Mouse (Mus musculus) adrenal gland, postnatal 10 days (tissue): ENCODE results near the gene Tmem135. TPM values are rescaled to one million over a fixed set of nuclear protein-coding genes. Genes with fewer than 3 reads are reported as not detected.

Experiments
- DNase-seq: peaks from one replicate; pipeline ENCODE4 v3.0.0; 2021; ENCODE audit warnings: mixed read lengths
- total RNA-seq, 2 experiments: library from RNA; stranded (reverse); gene quantifications; 2 replicates each; pipeline ENCODE4 v1.2.3; 2021

The Tmem135 gene
- total RNA-seq, 2 experiments from 2014 or later = 90.8 to 97.3 TPM

DNA sequence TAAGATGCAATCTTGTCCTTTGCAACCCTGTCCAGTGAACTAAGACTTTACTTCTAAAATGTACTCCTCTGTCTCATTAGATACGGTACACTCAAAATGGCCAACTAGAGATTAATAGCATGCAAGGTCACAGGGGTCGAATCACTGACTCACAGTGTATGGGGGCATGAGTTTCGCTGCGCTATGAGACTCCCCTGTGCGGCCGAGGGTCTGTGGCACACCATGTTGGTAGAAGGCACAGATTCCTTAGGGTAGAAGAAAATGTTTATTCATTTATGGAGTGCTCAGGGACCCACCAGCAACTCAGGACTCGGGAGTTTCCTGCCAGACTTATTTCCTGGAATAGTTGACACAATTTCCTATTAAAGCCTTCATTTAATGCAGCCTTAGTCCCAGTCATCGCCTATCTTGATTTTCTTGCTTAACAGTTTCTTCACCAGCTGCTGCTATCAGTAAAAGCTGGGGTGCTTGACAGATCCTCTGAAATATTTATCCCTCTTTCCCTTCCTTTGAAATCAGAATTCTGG lies 14.2 kb upstream of the Tmem135 start:
- no peak for DNase-seq

DNA sequence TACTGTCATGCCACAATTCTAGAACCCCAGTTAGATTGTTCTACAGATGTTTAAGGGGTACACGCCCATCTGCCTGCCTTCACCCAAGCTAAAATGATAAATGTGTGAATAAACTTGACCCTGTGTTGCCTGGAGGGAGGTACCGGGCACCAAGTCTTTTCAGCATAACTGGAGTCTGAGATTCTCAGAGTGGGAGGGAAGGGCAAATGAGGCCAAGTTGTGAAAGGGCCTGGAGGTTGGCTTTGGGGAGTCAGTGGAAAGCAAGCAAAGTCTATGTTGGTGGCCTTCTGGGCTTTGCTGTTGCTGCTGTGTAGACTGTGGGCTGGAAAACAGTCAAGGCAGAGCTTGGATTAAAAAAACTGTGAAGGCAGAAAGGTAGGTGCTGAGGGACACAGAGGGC lies 13.7 kb upstream of the Tmem135 start:
- peak; percentile 59 for DNase-seq

- DNase-seq = no peak
Observed at GRCm38 (mm10) chr7:89416027-89416426, 12.0 kb upstream of the Tmem135 start.

- no peak for DNase-seq
Observed at GRCm38 (mm10) chr7:89412094-89412493, 8.1 kb upstream of the Tmem135 start.

GRCm38 (mm10) chr7:89411346-89411745 lies 7.3 kb upstream of the Tmem135 start:
- DNase-seq = peak; percentile 36

- no peak for DNase-seq
Observed at GRCm38 (mm10) chr7:89410294-89410693, 6.3 kb upstream of the Tmem135 start.

DNA sequence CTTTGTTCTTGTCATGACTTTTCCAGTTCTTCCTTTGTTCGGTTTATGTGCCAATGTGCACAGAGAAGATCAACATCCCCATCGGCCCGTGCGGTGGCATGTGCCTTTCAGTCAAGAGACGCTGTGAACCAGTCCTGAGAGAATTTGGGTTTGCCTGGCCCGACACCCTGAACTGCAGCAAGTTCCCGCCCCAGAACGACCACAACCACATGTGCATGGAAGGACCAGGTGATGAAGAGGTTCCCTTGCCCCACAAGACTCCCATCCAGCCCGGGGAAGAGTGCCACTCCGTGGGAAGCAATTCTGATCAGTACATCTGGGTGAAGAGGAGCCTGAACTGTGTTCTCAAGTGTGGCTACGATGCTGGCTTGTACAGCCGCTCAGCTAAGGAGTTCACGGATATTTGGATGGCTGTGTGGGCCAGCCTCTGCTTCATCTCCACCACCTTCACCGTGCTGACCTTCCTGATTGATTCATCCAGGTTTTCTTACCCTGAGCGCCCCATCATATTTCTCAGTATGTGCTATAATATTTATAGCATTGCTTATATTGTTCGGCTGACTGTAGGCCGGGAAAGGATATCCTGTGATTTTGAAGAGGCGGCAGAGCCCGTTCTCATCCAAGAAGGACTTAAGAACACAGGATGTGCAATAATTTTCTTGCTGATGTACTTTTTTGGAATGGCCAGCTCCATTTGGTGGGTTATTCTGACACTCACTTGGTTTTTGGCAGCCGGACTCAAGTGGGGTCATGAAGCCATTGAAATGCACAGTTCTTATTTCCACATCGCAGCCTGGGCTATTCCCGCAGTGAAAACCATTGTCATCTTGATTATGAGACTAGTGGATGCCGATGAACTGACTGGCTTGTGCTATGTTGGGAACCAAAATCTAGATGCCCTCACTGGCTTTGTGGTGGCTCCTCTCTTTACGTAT lies 3.3 kb upstream of the Tmem135 start:
- DNase-seq = no peak

- DNase-seq = no peak
Observed at GRCm38 (mm10) chr7:89406011-89406410, 2.0 kb upstream of the Tmem135 start.

DNA sequence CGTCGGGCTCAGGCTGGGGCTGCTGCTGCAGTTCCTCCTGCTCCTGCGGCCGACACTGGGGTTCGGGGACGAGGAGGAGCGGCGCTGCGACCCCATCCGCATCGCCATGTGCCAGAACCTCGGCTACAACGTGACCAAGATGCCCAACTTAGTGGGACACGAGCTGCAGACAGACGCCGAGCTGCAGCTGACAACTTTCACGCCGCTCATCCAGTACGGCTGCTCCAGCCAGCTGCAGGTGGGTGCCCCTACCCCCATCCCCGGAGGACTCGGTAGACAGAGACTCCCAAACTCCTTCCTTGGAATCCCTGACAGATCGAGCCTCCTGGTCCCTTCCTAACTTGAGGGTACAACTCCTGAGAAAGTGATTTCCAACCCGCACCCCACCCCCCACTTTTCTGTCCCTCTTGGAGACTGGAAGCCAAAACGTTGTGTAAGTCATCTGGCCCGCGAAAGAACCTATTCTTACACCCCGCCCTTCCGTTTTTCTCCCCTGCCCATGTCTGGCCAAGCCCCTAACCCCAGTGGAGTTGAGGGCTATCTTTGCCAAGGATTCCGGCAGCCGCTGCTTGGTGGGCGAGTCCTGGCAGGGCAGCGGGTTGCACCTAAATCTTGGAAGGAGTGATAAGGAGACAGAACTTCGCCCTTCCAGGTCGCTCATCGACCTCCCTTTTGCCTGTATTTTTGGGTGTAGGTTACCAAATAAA lies 865 bp upstream of the Tmem135 start:
- peak; percentile 80 for DNase-seq

- DNase-seq = peak; percentile 88
Observed at GRCm38 (mm10) chr7:89403053-89403972, 709 bp downstream of the Tmem135 start.

- no peak for DNase-seq
Observed at GRCm38 (mm10) chr7:89401936-89402335, 2.1 kb downstream of the Tmem135 start.

GRCm38 (mm10) chr7:89401136-89401858 lies 2.7 kb downstream of the Tmem135 start:
- no peak for DNase-seq

DNA sequence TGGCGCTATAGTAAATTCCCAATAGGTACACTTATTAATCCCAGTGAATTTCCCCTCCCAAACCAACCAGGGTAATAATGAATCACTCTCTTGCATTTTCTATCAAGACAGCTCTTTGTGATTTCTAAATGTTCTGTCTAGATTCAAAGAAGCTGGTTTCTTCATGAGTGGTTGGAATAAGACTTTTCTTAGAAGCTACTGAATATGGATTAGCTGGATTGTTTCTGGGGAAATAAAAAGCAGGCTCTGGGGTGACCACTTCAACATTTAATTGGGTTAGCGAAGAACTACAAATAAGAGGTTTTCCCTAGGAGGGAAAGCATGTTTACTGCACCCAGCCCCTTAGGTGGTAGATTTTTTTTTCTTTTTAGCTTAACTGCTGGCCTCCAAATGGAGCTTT lies 3.3 kb downstream of the Tmem135 start:
- DNase-seq = no peak

GRCm38 (mm10) chr7:89397837-89398534 lies 6.0 kb downstream of the Tmem135 start:
- no peak for DNase-seq

GRCm38 (mm10) chr7:89396386-89396785 lies 7.6 kb downstream of the Tmem135 start:
- DNase-seq = no peak

DNA sequence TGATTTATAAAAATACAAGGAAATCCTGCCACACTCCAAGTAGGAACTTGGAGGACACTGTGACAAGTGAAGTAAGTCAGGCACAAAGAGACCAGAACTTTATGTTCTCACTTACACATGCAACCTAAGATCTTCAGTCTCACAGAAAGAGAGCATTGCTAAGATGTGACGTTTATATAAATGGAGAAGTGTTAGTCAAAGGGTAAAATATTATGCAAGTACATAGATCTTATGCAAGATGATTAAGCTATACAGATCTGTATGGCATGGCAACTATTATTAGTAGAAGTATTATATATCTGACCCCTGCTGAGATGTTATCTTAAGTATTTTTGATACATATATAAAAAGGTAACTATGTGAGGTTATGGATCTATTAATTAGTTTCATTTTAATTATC lies 8.6 kb downstream of the Tmem135 start:
- no peak for DNase-seq

- no peak for DNase-seq
Observed at GRCm38 (mm10) chr7:89392825-89393224, 11.2 kb downstream of the Tmem135 start.

DNA sequence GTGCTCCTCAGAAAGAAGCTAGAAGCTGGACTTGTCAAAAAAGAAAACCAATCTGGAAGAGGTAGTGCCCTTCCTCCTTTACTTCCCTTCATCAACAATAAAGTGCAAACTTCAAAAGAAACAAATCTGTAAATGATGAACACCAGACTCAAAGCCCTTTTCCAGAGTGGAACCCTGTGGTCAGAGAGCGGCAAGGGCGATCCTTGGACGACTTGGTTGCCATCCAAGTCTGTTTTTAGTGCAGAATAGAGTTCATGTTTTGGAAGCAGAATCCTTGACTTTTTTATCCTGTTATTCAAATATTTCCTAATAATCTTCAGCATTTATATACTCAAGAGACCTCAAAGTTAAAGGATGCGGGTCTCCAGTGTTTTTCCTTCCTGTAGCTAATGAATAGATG lies 11.6 kb downstream of the Tmem135 start:
- DNase-seq = peak; percentile 71

- peak; percentile 60 for DNase-seq
Observed at GRCm38 (mm10) chr7:89391831-89392230, 12.2 kb downstream of the Tmem135 start.

DNA sequence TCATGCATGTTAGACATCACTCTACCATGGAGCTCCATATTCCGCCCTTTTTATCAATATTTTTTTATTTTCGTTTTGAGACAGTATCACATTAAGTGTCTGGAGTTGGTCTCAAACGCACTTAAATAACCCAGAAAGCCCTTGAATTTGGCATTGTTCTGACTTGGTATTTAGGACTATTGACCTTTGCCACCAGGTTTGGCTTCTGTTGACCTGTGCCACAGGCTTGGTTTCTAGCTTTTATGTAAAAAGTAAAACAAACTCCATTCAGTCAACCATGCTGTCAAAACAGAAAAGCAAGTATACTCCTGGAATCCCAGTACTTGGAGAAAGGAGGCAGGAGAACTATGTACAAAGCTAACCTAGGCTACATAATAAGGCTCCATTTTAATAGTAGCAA lies 12.7 kb downstream of the Tmem135 start:
- no peak for DNase-seq

- DNase-seq = peak; percentile 65
Observed at GRCm38 (mm10) chr7:89390660-89391059, 13.4 kb downstream of the Tmem135 start.
